Mouse (Mus musculus) layer of hippocampus, adult 9-11 months (tissue): ENCODE data around the gene Kctd13.
"Not testable (repeated sequence)": the region's sequence is repeated elsewhere in the genome, so short reads cannot be mapped to it uniquely, and the experiment has no call there.

Experiments used
- DNase-seq: peaks from one replicate; pipeline ENCODE4 v3.0.0; 2022

The Kctd13 gene

DNA sequence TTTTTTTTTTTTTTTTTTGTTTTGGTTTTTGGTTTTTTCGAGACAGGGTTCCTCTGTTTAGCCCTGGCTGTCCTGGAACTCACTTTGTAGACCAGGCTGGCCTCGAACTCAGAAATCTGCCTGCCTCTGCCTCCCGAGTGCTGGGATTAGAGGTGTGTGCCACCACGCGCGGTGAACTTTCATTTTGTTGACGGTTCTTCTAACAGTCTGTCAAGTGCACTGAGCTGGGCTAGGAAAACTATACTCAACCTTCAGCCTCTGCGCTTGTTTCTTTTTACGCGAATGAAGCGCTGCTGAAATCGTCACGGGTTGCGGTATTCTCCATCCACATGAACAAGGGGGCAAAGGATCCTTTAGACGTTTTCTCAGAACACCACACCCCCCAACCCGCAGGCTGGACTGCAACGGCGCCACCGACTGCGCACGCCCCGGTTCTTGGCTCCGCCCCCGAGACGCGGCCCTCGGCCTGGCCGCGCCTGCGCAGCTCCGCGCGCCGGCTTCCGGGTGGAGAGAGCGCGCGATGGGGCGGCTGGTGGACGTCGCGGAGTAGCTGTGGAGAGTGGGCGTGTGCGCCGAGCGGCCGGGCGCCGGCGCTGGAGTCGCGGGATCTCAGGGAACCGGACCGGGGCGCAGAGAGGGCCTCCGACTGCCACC is at the start of gene Kctd13:
TSS of gene Kctd13 (plus strand) at position 496 of the 654 bp plus-strand sequence.
- DNase-seq: peak; percentile 92

- no peak for DNase-seq
Measured at GRCm38 (mm10) chr7:126881040-126881439, 47.6 kb upstream of the Kctd13 start.

- no peak for DNase-seq
Measured at GRCm38 (mm10) chr7:126883731-126884181, 44.9 kb upstream of the Kctd13 start.

GRCm38 (mm10) chr7:126884286-126885164 is 44.2 kb upstream of the Kctd13 start, which contains the start of gene Taok2:
TSS of gene Taok2 (minus strand) at chr7:126884703.
- peak; percentile 99 for DNase-seq

GRCm38 (mm10) chr7:126887281-126887680 is 41.4 kb upstream of the Kctd13 start:
- no peak for DNase-seq

- no peak for DNase-seq
Measured at GRCm38 (mm10) chr7:126888852-126889251, 39.8 kb upstream of the Kctd13 start.

GRCm38 (mm10) chr7:126896912-126897311 is 31.8 kb upstream of the Kctd13 start:
- no peak for DNase-seq

DNA sequence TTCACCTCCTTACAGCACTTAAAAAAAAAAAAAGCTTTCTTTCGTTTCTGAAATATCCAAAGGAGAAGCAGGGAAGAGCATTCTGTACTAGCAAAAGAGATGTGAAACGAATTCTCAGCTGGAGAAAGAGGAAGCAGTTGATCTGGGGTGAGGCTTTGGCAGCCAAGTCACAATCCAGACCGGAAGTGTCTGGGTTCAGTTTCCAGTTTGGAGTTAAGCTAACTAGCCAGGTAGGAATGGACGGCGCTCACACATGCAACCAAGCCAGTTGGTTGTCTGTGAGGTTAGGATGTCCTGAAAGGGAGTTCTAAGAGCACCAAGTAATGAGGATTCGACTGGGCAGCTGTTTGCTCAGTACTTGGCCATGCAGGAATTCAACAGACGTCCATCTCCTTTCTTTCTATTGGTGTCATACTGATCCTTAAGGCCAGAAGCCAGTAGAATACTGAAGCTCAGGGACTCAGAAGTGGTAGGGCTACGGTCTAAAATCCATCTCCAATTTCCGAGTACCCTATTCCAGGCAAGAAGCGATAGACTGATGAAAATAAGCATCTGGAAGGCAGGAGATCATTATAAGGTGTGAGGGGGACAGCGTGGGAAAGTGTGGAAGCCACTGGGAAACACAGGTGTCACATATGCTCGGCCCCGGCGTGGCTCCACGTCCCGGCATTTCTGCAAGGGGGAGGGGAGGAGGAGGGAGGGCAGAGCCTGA is 31.1 kb upstream of the Kctd13 start:
- DNase-seq: peak; percentile 70

- DNase-seq: peak; percentile 94
Measured at GRCm38 (mm10) chr7:126898102-126898990, 30.3 kb upstream of the Kctd13 start.

DNA sequence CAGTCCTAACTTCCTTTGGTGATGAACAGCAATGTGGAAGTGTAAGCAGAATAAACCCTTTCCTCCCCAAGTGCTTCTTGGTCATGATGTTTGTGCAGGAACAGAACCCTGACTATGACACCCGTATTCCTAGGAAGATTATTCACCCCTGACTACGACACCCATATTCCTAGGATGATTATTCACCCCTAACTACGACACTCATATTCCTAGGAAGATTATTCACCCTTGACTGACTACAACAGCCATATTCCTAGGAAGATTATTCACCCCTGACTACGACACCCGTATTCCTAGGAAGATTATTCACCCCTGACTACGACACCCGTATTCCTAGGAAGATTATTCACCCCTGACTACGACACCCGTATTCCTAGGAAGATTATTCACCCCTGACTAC is 28.9 kb upstream of the Kctd13 start:
- DNase-seq: not testable (repeated sequence)

- DNase-seq: no peak
Measured at GRCm38 (mm10) chr7:126905590-126905989, 23.1 kb upstream of the Kctd13 start.

GRCm38 (mm10) chr7:126914844-126915243 is 13.8 kb upstream of the Kctd13 start:
- DNase-seq: no peak

GRCm38 (mm10) chr7:126918356-126918755 is 10.3 kb upstream of the Kctd13 start:
- DNase-seq: not testable (repeated sequence)

GRCm38 (mm10) chr7:126919973-126920372 is 8.7 kb upstream of the Kctd13 start:
- no peak for DNase-seq

DNA sequence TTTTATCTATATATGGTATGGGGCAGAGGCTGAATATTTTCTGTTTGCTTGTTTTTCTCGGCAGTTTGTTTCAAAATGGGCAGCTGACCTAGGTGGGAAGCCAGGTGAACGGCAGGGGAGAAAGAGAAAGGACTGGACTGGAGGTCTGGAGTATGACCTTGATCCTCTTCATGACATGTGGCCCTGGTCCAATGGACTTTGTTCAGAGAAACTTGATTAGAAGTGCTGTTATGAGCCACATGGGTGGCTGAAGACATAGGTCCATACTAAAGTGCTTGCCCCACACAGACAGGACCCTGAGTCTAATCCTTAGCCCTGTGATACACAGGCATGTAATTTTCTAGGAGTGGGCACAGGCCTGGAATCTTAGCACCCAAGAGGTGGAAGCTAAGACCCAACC is 7.1 kb upstream of the Kctd13 start:
- no peak for DNase-seq

DNA sequence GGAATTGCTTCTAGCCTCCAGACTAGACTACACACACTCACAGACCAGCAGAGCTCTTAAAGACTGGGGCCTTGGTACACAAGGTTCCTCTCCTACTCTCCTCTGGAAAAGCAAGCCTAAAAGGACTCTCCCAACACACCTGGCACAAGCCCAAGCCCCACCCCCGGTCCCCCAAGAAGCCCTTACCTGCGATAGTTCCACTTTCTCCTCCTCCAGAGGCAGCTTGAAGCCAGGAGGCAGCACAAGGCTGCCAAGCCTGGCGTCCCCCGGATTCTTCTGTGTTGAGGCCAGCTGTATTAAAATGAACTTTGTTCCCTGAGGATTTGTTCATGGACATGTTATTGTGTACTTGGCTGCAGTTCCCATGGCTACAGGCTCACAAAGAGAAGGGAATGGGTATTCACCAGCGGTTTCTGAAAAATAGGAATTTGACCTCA is 6.0 kb upstream of the Kctd13 start, which contains the start of gene Tmem219:
TSS of gene Tmem219 (minus strand) at position 294 of the 437 bp plus-strand sequence.
- DNase-seq: no peak

- DNase-seq: peak; percentile 69
Measured at GRCm38 (mm10) chr7:126923999-126924398, 4.7 kb upstream of the Kctd13 start.

DNA sequence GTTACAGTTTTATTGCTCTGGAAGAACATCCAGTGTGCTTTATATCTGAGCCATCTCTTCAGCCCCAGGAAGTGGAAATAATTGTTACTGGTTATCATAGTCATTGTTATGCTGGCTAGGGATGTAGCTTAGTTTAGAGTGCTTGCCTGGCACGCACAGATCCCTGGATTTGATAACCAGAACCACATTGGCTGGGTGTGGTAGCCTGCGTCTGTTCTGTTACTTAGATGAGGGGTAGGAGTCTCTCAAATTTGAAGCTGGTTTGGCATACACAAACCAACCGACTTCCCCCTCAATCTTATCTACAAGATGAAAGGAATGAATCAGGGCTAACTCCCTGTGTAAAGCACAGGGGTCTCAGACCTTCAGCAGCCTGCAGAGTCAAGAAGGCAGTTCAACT is 2.4 kb upstream of the Kctd13 start:
- no peak for DNase-seq

DNA sequence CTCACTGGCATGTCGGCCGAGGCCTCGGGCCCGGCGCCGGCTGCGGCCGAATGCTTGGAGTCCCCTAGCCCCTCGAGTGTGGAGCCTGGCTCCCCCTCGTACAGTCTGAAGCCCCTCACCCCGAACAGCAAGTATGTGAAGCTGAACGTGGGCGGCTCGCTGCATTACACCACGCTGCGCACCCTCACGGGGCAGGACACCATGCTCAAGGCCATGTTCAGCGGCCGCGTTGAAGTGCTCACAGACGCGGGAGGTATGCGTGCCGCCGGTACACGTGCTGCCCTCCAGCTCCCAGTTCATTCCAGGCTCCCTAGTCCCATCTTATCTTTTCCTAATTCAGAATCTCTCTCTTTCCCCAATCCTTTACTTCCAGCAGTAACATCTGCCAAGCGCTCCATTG is 367 bp downstream of the Kctd13 start:
- DNase-seq: no peak

- no peak for DNase-seq
Measured at GRCm38 (mm10) chr7:126932652-126933051, 4.0 kb downstream of the Kctd13 start.

DNA sequence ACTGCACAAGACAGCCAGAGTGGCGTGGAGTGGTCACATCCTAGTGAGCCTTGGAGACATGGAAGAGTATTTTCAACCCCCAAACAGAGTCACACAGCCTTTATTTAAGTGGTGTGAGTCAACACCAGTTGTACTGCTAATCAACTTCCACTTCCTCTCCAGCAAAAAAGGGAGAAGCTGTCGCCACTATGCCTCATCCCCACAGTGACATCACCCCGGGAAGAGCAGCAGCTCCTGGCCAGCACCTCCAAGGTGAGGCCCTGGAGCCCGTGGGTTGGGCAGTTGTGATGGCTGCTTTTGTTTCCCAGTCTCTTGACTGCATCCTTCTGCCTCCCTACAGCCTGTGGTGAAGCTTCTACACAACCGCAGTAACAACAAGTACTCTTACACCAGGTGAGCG is 12.5 kb downstream of the Kctd13 start:
- DNase-seq: peak; percentile 45

GRCm38 (mm10) chr7:126941801-126942200 is 13.1 kb downstream of the Kctd13 start:
- peak; percentile 82 for DNase-seq
